Mouse (Mus musculus) layer of hippocampus, postnatal 14 days (tissue): Measurements from ENCODE around the gene Ephx3. TPM values are rescaled to one million over a fixed set of nuclear protein-coding genes. Genes with fewer than 3 reads are reported as not detected.
"Not testable (repeated sequence)": the region's sequence is repeated elsewhere in the genome, so short reads cannot be mapped to it uniquely, and the experiment has no call there.

Experiments
- DNase-seq, 2 experiments: peaks; one replicate each; pipeline ENCODE4 v3.0.0; 2021 to 2022; ENCODE audit warnings: low spot score in 2 of 2, mixed read lengths in 1 of 2
- long read RNA-seq, 2 experiments: library from polyadenylated mRNA; stranded (forward); transcript quantifications; one replicate each; pipeline ENCODE4 v2.0.0; 2021
- total RNA-seq, 2 experiments: library from RNA; stranded (reverse); gene quantifications; 2 replicates each; pipeline ENCODE4 v1.2.3; 2021

Gene Ephx3
- under 1 TPM; 0.25 to 0.26 TPM for total RNA-seq
- long read RNA-seq, experiment 1 = 0 reads
- long read RNA-seq, experiment 2 = 0 reads

DNA sequence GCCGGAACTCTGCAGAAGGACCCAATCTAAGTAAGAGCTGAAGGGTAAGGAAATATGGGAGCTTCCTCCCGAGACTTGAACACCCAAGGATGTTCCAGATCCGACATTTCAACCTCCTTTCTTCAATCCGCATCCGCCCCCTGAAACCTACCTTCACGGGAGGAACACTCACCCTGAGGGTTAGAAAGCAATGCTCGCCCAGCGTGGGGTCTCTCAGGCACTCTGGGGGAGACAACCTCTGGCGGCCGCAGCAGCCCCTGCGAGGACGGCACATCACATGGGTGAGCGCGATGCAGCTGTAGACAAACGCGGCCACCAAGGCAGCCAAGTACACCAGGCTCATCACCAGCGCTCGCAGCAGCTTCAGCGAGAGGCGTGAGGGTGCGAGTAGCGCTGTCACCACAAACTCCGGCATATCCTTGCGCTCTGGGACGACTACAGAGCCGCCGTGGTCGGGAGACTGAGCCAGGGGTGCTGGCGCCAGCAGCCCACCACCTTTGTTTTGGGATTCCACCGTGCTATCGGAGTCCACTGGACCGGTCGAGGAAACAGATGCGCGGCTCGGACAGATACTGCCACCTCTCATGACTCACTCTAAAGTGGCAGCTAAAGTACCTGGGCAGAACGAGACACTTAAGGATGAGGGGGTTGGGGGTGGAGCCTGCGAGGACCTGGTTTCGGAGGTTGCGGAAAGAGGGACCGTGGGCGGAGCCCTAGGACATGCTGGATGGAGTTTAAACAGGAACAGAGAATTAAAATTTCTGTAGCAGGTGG lies at the start of gene Ephx3:
Gene Ephx3, minus strand, starts transcription at position 687 of the 774 bp plus-strand sequence.
- DNase-seq = no peak

DNA sequence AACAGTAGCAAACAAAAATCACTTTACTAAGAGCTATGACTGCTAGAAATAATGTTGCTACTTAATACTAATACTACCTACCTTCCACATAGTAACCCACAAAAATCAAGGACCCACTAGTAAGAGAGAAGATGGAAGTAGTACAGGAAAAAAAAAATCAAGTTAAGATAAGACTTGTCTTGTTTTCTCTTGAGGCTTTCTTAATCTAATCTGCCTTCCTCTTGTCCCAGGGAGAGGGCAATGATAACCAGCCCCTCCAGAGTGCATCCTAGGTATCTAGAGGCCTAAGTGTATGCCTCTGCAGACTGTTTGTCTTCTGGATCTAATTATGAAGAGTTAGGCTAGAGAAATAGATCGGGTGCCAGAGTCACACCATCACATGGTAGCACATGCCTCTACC lies 49.2 kb upstream of the Ephx3 start:
- DNase-seq = no peak

GRCm38 (mm10) chr17:32235534-32236191 lies 46.3 kb upstream of the Ephx3 start:
- DNase-seq = peak; percentile 57 to 78

DNA sequence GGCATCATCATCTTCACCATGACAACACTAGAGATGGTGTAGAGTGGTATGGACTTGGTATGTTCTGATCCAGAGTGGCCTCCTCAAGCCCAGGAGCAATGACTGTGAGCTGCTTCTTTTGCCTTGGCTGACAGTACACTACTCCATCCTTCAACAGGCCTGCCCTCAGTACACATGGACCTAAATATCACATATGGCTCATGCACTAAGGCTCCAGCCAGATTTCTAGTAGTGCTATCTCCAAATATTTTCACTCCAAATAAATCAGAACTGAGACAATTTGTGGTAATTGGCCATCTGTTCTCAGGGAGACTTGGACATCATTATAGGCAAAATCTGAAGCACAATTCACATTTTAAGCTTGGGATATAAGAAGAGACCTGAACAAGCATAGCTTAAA lies 43.8 kb upstream of the Ephx3 start:
- DNase-seq = peak in 1 of 2 experiments; percentile 39

GRCm38 (mm10) chr17:32229256-32229655 lies 39.9 kb upstream of the Ephx3 start:
- no peak for DNase-seq

GRCm38 (mm10) chr17:32220873-32221272 lies 31.5 kb upstream of the Ephx3 start:
- no peak for DNase-seq

DNA sequence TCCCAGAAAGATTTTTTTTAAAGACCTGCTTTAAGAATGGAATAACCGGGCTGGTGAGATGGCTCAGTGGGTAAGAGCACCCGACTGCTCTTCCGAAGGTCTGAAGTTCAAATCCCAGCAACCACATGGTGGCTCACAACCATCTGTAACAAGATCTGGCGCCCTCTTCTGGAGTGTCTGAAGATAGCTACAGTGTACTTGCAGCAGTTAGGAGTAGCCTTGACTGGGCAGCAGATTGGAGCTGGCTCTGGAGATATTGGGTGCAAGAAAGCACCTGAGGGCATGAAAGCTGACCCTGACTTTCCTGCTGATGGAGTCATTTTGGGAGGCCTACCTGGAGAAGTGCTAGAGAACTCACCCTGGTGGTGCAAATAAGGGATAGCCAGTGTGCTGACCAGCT lies 26.2 kb upstream of the Ephx3 start:
- DNase-seq = not testable (repeated sequence)

GRCm38 (mm10) chr17:32211554-32211953 lies 22.2 kb upstream of the Ephx3 start:
- DNase-seq = not testable (repeated sequence)

GRCm38 (mm10) chr17:32209752-32210151 lies 20.4 kb upstream of the Ephx3 start:
- peak; percentile 58 to 71 for DNase-seq

DNA sequence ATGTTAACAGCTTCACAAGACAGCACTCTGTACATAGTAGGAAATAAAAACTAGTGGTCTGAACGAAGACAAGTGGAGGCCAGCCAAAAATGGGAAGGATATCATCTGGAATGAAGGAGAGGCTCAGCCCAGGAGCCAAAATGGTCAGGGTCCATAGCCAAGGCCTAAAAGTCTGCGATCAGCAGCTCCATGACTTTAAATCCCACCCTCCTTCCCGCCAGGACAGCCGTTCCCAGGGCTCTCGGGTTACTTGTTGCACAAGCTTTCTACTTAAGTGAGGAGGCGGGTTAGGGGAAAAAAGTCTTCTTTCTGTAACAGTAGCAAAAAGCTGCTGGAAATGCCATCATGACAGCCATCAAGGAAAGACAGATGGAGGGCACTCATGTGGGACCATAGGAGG lies 19.8 kb upstream of the Ephx3 start:
- no peak for DNase-seq

DNA sequence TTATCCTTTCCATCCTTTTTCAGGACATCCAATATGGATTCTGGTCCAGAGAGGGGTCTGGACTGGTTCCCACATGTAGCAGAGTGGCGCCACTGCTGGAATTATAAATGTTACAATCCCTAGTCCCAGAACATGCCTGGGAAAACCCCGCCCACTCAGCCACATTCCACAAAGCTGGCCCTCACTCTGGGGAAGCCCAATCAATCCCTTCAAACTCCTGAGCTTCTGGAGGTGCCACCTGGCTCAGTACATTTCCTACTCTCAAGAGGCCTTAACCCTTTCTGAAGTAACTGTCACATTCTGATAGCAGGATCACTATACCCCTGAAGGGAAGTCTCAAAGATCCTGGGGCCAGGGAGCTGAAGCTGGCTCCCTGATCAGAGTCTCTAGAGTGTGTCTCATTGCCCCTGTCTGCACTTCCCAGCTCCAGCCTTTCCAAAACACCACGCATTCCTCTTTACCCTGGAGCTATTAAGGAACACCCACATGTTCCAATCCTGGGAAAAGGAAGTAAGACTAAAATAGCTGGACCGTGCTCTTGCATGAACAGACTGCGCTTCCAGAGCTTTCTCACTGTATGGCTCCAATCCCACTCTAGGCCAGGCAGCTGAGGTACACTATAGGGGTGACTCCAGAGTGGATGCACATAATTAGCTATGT lies 18.4 kb upstream of the Ephx3 start:
- DNase-seq = no peak

GRCm38 (mm10) chr17:32205345-32205744 lies 16.0 kb upstream of the Ephx3 start:
- no peak for DNase-seq

GRCm38 (mm10) chr17:32202972-32203371 lies 13.6 kb upstream of the Ephx3 start:
- DNase-seq = no peak

DNA sequence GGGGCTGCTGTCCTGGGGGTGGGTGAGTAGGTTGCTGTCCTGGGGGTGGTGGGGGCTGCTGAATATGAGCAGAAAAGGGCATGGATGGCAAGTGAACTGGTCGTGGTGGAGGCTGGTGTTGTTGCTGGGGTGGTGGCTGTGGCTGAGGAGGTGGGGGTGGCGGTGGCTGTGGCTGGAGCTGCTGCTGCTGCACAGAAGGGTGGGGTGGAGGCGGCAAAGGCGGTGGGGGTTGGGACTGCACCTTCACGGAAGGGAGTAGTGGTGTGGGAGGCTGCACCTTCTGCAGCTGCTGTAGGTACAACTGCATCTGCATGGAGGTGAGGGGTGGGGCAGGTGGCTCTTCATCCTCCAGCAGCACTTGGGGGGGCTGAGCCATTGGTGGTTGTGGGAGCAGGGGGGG lies 11.7 kb upstream of the Ephx3 start:
- DNase-seq = no peak

DNA sequence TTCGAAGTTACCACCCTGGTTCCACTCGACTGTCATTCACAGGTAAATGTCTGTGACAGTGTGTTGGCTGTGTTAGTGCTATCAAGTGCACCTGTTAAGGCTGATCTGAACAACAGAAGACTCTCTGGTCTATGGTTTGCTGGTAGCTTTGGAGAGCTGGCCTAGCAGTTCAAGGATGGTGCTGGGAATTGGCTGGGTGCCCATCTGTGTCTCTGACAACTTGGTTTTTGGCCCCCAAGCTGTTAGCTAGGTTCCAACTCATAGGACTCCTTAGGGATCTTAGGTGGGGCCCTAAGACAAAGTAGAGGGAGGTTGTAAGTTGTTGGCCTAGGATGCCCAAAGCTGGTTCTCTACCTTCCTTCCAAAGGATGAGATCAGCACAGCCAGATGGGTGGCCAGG lies 10.4 kb upstream of the Ephx3 start:
- DNase-seq = no peak

DNA sequence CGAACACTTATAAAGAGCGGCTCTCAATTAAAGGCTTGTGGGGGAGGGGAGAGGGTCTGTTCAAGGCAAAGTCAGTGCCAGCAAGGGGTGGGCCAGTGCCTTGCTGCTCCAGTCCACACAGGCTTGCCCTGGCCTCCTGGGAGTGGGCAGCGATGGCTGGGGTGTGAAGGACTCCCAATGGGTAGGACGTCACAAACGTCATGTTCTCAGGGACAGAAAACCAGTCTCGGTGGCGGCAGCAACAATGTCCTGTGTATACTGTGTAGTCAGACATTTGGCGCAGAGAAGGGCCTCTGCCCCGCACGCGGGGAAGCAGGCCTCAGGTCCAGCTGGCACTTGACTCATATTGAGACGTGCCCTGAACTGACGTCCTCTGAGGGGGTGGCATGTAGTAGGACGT lies 7.8 kb upstream of the Ephx3 start:
- DNase-seq = no peak

- DNase-seq = no peak
Measured at GRCm38 (mm10) chr17:32195725-32196124, 6.4 kb upstream of the Ephx3 start.

DNA sequence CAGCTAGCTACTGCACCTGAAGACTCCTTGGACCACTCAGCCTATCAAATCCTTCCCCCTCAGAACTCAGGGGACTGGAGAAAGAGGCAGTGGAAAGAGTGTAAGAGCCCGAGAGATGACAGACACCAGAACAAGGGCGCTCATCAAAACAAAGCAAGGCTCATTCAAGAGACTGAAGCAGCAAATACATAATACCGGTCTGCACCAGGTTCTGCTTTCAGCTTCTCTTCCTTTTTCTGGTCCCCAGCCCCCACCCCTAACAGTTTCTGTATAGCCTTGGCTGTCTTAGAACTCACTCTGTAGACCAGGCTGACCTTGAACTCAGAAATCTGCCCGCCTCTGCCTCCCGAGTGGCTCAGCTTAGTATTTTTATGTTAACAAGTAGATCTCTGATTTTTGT lies 3.7 kb upstream of the Ephx3 start:
- DNase-seq = no peak

DNA sequence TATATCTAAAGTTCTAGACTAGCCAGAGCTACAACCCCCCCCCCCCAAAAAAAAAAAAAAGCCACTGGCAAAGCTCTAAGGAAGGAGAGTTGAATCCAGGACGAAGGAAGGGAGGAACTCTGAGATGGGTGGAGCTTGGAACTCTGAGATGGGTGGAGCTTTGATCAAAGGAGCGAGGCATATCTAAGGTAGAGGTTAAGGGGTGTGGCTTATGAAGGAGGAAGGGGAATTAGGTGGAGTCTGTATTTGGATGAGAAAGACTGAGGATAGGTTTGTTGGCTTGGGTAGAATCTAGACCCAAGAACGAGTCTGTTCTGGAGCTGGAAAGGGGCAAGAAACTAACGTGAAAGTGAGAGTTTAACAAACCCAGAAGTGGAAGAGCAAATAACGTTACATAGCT lies 501 bp upstream of the Ephx3 start:
- DNase-seq = no peak

GRCm38 (mm10) chr17:32183017-32183416 lies 6.3 kb downstream of the Ephx3 start:
- DNase-seq = no peak

DNA sequence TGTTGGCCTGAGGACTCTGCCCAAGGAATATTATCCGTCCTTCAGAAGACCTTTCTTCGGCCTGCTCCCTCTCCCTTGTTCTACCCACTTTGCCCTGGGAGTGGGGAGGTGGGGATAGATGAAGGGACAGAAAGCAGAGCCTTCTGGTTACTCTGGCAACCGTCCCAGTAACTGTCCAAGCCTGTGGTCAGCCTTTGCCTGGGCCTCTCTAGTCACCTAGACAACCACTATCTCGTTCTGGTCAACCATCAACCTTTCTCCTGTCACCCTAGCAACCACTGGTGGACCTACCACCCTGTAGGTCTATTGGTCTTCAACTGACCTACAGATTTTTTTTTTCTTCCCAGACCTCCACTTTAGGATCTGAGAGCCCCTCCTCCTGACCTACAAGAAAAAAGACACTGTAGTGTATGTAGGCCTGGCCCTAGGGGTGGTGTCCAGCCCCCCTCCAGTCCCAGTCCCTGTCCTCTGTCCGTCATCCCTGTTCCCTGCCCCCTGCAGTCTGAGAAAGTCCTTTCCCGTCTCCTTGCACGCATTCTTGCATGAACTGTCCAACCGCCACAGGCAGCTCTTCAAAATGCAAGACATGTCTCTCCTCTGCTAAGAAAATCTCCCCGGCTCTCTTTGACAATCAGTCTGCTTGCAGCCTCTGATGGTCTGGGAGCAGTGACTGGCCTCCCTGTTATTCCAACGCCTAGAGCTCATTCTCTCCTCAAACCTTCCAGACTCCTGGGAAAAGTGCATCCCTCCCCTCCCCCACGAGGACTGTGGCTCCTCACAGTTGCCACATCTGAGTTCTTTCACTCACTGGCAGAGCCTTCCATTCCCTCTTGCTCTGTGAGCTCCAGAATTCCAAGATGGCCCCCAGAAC lies 9.5 kb downstream of the Ephx3 start:
- DNase-seq = peak in 1 of 2 experiments; percentile 27
